Mouse (Mus musculus) midbrain, embryonic 11.5 days (tissue): ENCODE data around the gene Dlk2. TPM values are rescaled to one million over a fixed set of nuclear protein-coding genes. Genes with fewer than 3 reads are reported as not detected.
A peak's percentile ranks its signal among the peaks of the same experiment; 100 is the strongest.

Experiments
- ATAC-seq: fragments of 200-750 bp; cut with Nextera tagmentation; 2 replicates; pipeline ENCODE4 v1.8.0; 2017; ENCODE audit warnings: moderate TSS enrichment, moderate library complexity; ENCODE audit not compliant: low FRiP score
- DNase-seq: peaks from one replicate; pipeline ENCODE4 v3.0.0; 2015; ENCODE audit warnings: low spot score; ENCODE audit errors: missing footprints
- H3K27ac ChIP-seq: fragments of 300-500 bp; sonication (generic); 2 replicates; pipeline ENCODE4 v1.5.1; 2014; ENCODE audit warnings: low read depth, low read length
- H3K27me3 ChIP-seq: fragments of 300-500 bp; sonication (generic); 2 replicates; pipeline ENCODE4 v1.6.1; 2014; ENCODE audit warnings: mild to moderate bottlenecking, low read length, moderate library complexity, mixed read lengths; ENCODE audit not compliant: control insufficient read depth, insufficient read depth
- H3K36me3 ChIP-seq: fragments of 300-500 bp; sonication (generic); 2 replicates; pipeline ENCODE4 v1.6.1; 2014; ENCODE audit warnings: mild to moderate bottlenecking, low read length, moderate library complexity, mixed read lengths; ENCODE audit not compliant: control insufficient read depth, insufficient read depth
- H3K4me1 ChIP-seq: fragments of 300-500 bp; sonication (generic); 2 replicates; pipeline ENCODE4 v1.6.1; 2014; ENCODE audit warnings: low read length; ENCODE audit not compliant: control insufficient read depth, insufficient read depth
- H3K4me2 ChIP-seq: fragments of 300-500 bp; sonication (generic); 2 replicates; pipeline ENCODE4 v1.6.1; 2014; ENCODE audit warnings: mild to moderate bottlenecking, moderate library complexity
- H3K4me3 ChIP-seq: fragments of 300-500 bp; sonication (generic); 2 replicates; pipeline ENCODE4 v1.5.1; 2014; ENCODE audit warnings: low read depth, low read length
- H3K9ac ChIP-seq: fragments of 300-500 bp; sonication (generic); 2 replicates; pipeline ENCODE4 v1.6.1; 2014; ENCODE audit warnings: low read length
- H3K9me3 ChIP-seq: fragments of 300-500 bp; sonication (generic); 2 replicates; pipeline ENCODE4 v1.6.1; 2016; ENCODE audit warnings: low read length; ENCODE audit not compliant: control insufficient read depth
- WGBS: fragments of 180-500 bp; shearing (Covaris S2); extraction: QIAGEN DNeasy Blood & Tissue Kit; methylation state at CpG from one replicate; pipeline ENCODE4 v1.1.7; 2014; 5-methylcytosine and 5-hydroxymethylcytosine counted together
- polyA plus RNA-seq: library from polyadenylated mRNA; unstranded; fragments of >200 nt; fragmentation: Nextera tagmentation; extraction: Ambion mirVana; gene quantifications from 2 replicates; pipeline ENCODE4 v1.2.1, GENCODE M21; 2014

The Dlk2 gene
- polyA plus RNA-seq = 0.30 and 0.42 TPM in 2 replicates

- H3K4me3 ChIP-seq = peak within 1 kb of the TSS; percentile 50
- WGBS = under 1% methylated on average over 79 of the region's 86 CpGs
- H3K9me3 ChIP-seq = no peaks in the 10 kb centered on the region
- DNase-seq = no peak
- H3K4me1 ChIP-seq = peaks cover 12% of the 10 kb centered on the region
- peaks cover 42% of the 10 kb centered on the region for H3K27me3 ChIP-seq
- peak within 1 kb of the TSS; percentile 89 for H3K4me2 ChIP-seq
- ATAC-seq = peak; percentile 49
- H3K9ac ChIP-seq = peak within 1 kb of the TSS; percentile 53
- no peaks in the 10 kb centered on the region for H3K36me3 ChIP-seq
- H3K27ac ChIP-seq = no peak within 1 kb of the TSS
Observed at GRCm38 (mm10) chr17:46297364-46298219, at the start of gene Dlk2. Gene Dlk2, plus strand, starts transcription at chr17:46297421.

DNA sequence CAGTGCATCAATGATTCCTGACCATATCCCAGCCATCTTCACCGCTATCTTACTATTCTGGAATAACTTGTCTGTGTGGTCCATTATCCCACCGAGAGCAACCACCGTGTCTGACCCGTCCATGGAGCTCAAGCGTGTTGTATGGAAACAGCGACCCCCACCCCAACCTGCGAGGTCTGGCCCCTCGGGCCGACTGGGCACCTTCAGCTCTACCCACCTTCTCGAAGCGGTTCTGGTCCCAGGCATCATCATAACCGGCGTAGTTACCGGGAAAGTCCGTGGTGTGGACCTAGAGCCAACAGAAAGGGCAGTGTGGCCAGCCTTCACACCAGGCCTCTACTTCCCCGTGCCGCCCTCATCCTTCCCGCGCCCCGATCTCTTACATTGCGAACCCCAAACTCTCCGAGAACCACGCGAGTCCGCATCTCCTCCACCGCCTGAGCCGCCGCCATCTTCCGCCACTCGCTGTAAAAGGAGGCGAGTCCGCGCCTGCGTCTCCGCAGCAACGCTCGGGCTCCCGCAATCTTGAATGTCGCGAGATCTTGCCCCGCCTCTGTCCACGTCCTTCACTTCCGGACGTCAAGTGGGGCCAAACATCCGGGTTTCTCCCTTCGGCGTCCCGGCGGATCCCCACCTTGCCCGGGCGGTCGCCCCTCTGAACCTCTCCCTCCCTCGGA lies 49.6 kb upstream of the Dlk2 start, which contains the start of the genes Polr1c and Yipf3:
Gene Polr1c, minus strand, starts transcription at position 543 of the 677 bp plus-strand sequence.
Gene Yipf3, plus strand, starts transcription at position 569 of the 677 bp plus-strand sequence.
- peaks cover 15% of the 10 kb centered on the region for H3K4me1 ChIP-seq
- DNase-seq (peak; percentile 99), ATAC-seq (peak; percentile 93)
- WGBS = under 1% methylated on average over 53 of the region's 53 CpGs
- H3K36me3 ChIP-seq = peaks cover 34% of the 10 kb centered on the region
- peak within 1 kb of the TSS; percentile 93 for H3K9ac ChIP-seq
- H3K27ac ChIP-seq = peak within 1 kb of the TSS; percentile 32; the same call in 1 of the 2 replicates
- no peaks in the 10 kb centered on the region for H3K27me3 ChIP-seq
- H3K9me3 ChIP-seq = no peaks in the 10 kb centered on the region
- H3K4me3 ChIP-seq = peak within 1 kb of the TSS; percentile 97
- peak within 1 kb of the TSS; percentile 95 for H3K4me2 ChIP-seq

DNA sequence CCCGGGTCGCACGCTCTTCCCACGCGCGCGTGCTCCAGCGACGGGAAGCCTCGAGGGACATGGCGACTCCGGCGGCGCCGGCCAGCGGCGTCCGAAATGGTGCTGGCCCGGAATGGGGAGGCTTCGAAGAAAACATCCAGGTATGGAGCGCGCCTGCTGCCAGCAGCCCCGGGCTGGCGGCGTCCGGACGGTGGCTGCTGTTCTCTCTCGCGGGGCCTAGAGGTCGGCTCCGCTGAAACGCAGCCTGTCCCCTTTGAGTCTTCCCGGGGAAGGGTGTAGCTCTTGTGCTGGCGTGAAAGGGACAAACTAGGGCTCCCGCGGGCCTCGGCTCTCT lies 49.1 kb upstream of the Dlk2 start:
- 1% methylated on average over 37 of the region's 37 CpGs for WGBS
- ATAC-seq = peak; percentile 58

DNA sequence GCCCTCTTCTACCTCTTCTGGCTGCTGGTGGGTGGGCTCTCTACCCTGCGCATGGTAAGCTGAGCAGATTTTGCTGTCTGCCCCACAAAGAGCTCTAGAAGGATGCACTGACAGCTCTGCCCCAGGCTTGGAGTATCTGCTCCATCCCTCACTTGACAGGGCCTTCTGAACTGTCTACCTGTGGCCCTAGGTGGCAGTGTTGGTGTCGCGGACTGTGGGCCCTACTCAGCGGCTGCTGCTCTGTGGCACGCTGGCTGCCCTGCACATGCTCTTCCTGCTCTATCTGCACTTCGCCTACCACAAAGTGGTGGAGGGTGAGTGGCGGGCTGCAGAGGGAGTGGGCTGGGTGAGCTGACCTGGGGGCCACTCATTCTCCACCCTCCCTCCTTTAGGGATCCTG lies 46.0 kb upstream of the Dlk2 start:
- H3K27me3 ChIP-seq = peaks cover 11% of the 10 kb centered on the region; the same call in 1 of the 2 replicates
- H3K4me2 ChIP-seq = no peak overlapping the region
- ATAC-seq = no peak
- WGBS = 85% methylated on average over 7 of the region's 7 CpGs
- H3K9me3 ChIP-seq = no peaks in the 10 kb centered on the region
- no peak overlapping the region for H3K9ac ChIP-seq
- H3K4me3 ChIP-seq = no peak overlapping the region
- DNase-seq = no peak
- H3K36me3 ChIP-seq = peaks cover 13% of the 10 kb centered on the region
- H3K27ac ChIP-seq = no peak overlapping the region
- H3K4me1 ChIP-seq = peaks cover 22% of the 10 kb centered on the region

More for the DNA sequence above, 49.1 kb upstream of the Dlk2 start:
- peaks cover 15% of the 10 kb centered on the region for H3K4me1 ChIP-seq
- DNase-seq = no peak
- no peak overlapping the region for H3K27ac ChIP-seq
- peak overlapping the region; percentile 93 for H3K9ac ChIP-seq
- no peaks in the 10 kb centered on the region for H3K27me3 ChIP-seq
- no peaks in the 10 kb centered on the region for H3K9me3 ChIP-seq
- H3K4me2 ChIP-seq = peak overlapping the region; percentile 95
- H3K36me3 ChIP-seq = peaks cover 34% of the 10 kb centered on the region
- H3K4me3 ChIP-seq = peak overlapping the region; percentile 97

DNA sequence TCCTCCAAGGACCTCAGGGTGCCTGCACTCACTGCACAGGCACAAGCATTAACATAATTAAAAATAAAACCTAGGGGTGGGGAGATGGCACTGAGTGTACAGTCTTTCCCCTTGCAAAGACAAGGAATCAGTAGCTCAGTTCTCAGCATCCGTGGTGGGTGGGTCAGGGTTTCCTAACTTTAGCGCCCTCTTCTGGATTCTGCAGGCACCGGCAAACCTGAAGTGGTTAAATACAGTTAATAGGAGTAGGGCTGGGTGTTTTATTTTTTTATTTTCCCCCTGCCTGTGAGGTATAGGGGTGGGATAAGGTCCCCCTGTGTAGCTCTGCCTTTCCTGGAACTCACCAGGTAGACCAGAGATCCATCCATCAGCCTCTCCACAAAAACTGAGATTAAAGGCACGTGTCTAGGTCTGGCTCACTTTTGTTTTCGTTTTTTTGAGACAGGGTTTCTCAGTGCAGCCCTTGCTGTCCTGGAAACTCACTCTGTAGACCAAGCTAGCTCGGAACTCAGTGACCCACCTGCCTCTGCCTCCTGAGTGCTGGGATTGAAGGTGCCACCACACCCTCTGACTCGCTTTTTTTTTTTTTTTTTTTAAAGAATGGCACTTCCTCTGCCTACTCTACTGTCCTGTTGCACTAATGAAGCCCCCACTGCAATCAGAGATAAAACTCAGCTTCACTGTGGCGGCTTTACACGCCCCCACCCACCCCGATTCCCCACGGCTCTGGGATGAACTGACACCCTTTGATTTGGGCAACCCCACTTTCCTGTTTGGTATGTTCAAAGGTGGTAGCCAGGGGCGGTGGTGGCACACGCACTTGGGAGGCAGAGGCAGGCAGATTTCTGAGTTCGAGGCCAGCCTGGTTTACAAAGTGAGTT lies 44.4 kb upstream of the Dlk2 start:
- peak; percentile 90 for DNase-seq
- 53% methylated on average over 14 of the region's 14 CpGs for WGBS
- Histone ChIP-seq H3K9me3 (no peaks in the 10 kb centered on the region), H3K4me2 (peak overlapping the region; percentile 98), H3K36me3 (peaks cover 16% of the 10 kb centered on the region), H3K27ac (no peak overlapping the region), H3K9ac (no peak overlapping the region), H3K27me3 (peaks cover 11% of the 10 kb centered on the region; the same call in 1 of the 2 replicates), H3K4me3 (peak overlapping the region; percentile 68; the same call in 1 of the 2 replicates), H3K4me1 (peaks cover 15% of the 10 kb centered on the region)
- ATAC-seq = no peak

DNA sequence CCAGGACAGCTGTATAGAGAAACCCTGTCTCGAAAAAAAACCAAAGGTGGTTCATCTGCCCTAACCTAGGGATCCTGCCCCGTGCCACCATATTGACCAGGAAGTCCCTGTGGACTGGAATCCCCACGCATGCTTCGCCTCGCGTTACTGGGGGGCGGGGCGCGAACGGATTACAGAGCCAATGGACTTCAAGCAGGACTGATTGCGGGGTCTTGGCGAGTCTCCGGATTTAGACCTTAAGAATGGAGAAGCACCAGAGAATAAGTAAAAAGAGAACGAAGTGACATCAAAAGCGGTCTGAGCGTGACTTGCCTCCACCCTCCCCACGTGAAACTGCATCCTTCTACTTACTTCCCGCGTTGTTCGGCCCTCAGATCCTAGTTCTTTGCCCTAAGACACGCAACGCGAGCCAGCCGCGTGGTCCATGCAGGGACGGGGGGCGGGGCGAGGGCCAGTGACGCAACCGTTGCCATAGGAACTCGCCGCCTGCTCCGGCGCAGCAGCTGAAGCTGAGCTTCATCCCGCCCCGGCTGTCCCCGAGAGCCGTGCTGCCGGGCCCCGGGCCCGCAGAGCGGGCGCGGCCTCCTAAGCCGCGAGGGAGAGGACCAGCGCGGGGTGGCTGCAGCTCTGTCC lies 43.7 kb upstream of the Dlk2 start, which contains the start of gene Lrrc73:
Gene Lrrc73, plus strand, starts transcription at position 80 of the 633 bp plus-strand sequence.
- Histone ChIP-seq H3K36me3 (peaks cover 16% of the 10 kb centered on the region), H3K9ac (peak within 1 kb of the TSS; percentile 65), H3K27ac (no peak within 1 kb of the TSS; the same call in 1 of the 2 replicates), H3K4me1 (peaks cover 14% of the 10 kb centered on the region), H3K27me3 (peaks cover 11% of the 10 kb centered on the region; the same call in 1 of the 2 replicates), H3K9me3 (no peaks in the 10 kb centered on the region), H3K4me2 (peak within 1 kb of the TSS; percentile 98), H3K4me3 (peak within 1 kb of the TSS; percentile 68)
- 2% methylated on average over 47 of the region's 48 CpGs for whole genome bisulfite sequencing
- peak; percentile 90 for ATAC-seq
- peak; percentile 99 for DNase-seq

- Histone ChIP-seq H3K9ac (peak overlapping the region; percentile 65), H3K9me3 (no peaks in the 10 kb centered on the region), H3K4me2 (peak overlapping the region; percentile 98), H3K27me3 (peaks cover 11% of the 10 kb centered on the region; the same call in 1 of the 2 replicates), H3K36me3 (peaks cover 20% of the 10 kb centered on the region), H3K4me1 (peaks cover 9% of the 10 kb centered on the region), H3K4me3 (peak overlapping the region; percentile 68), H3K27ac (no peak overlapping the region; the same call in 1 of the 2 replicates)
- DNase-seq (peak; percentile 92), ATAC-seq (peak; percentile 58)
- under 1% methylated on average over 41 of the region's 54 CpGs for WGBS
Observed at GRCm38 (mm10) chr17:46254106-46254505, 43.1 kb upstream of the Dlk2 start.

- Histone ChIP-seq H3K27ac (no peak overlapping the region), H3K4me2 (peak overlapping the region; percentile 98; the same call in 1 of the 2 replicates), H3K27me3 (peaks cover 11% of the 10 kb centered on the region; the same call in 1 of the 2 replicates), H3K9me3 (no peaks in the 10 kb centered on the region), H3K4me1 (peaks cover 7% of the 10 kb centered on the region), H3K36me3 (peaks cover 28% of the 10 kb centered on the region), H3K4me3 (no peak overlapping the region), H3K9ac (no peak overlapping the region; the same call in 1 of the 2 replicates)
- 33% methylated on average over 6 of the region's 6 CpGs for WGBS
- ATAC-seq (no peak), DNase-seq (peak; percentile 84)
Observed at GRCm38 (mm10) chr17:46255147-46255546, 42.1 kb upstream of the Dlk2 start.
